Mouse (Mus musculus): ENCODE results near the gene Lrig1.

Lrig1 gene

DNA sequence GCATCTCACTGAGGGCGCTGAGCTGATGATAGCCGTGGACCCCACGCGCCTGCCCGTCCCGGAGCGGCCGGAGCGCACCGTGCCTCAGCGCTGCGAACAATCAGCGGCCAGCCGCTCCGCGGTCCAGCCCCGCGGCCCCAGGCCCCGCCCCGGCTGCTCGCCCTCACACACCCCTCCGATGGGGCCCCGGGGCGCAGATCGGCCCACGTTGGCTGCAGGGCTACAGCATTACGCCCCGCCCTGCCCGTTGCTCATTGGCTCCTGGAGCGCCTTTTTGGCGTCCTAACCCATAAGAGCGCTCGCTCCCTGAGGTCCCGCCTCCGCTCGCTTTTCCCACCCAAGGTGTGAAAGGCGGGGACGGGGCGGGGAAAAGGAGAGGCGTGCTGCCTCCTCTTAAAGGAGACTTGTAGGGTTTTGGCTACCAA, at the start of gene Lrig1:
Gene Lrig1, minus strand, starts transcription at position 92 of the 425 bp plus-strand sequence.
- peak; percentile 82 to 94 for DNase-seq (ENCODE audit: low spot score in 2 of 2)

DNA sequence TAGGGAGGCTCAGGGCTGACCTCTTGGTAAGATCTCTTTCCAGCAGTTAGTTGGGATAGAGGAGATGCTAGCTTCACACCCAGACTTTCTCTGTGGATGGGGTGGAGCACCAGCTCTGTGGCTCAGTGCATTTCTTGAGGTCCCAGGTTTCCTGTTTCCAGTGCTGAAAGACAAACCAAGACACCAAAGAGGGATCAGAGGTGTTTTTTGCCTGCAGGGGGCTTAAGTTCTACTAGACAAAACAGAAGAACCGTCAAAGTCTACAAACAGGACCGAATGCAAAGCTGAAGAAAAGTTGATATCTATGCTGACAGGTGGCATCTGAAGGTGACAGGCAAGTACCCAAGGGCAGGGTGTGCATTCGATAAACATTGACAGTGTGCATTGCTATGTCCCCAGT, 49.7 kb upstream of the Lrig1 start:
- DNase-seq (ENCODE audit: low spot score in 2 of 2): no peak

DNA sequence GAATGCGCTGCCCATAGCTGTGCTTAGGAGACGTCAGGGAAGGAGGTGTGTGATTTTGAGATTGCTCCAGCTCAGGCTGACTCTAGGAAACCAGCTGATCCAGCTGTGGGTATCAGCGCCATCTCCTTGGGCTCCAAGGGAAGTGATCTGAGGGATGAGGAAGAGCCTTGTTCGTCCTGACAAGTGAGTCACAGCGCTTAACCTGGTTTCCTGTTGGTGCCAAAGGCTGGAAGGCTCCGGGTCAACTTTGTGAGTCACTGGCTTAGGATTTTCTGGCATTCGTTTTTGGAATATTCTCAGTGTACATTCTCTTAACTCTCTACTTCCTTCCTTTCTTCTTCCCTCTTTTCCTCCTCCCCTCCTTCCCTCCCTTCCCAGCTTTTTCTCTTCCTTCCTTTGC, 48.4 kb upstream of the Lrig1 start:
- no peak for DNase-seq (ENCODE audit: low spot score in 2 of 2)

DNA sequence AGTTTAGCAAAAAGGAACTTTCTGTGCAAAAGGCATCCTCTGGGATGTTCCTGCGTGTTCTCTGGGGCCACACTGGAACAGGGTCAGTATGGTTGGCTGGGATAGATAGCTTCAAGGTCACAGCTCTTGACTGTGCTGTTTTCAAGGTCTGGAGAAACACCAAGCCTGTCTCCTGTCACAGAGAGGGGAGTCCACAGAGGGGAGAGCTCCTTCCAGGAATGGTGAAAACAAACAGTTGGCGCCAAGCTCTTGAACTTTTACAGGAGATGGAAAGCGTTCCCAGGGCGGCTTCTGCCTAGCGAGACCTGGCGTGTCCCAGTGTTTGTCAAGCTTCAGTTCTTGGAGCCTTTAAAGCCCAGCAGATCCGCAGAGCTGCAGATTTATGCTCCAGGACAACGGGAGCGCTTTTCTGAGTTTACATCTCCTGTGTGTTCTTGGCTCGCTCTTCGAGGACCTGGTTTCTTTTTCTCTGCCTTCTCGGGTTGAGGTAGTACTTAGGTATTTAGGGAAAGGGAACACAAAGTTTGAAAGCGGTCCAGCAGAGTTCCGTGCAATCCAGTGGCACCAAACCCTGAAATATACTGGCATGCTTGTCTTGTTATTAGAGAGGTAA, 40.3 kb upstream of the Lrig1 start:
- no peak for DNase-seq (ENCODE audit: low spot score in 2 of 2)

DNA sequence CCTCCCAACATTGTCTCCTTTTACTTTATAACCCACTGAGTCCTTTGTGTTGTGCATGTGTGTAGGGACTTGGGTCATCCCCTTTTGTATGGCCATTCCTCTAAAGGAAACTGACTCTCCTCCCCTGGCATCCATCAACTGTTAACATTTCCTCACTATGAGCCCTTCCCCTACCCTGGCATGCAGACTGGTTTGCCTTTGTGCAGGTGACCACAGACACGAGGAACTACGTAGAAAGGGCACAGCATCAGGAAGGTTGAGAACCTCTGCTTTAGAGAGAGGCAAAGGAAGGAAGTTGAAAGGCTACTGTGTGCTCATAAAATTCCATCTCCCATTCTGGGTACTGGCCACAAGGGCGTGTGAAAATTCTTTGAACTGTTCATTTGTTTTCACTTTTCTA, 38.7 kb upstream of the Lrig1 start:
- DNase-seq (ENCODE audit: low spot score in 2 of 2): no peak

DNA sequence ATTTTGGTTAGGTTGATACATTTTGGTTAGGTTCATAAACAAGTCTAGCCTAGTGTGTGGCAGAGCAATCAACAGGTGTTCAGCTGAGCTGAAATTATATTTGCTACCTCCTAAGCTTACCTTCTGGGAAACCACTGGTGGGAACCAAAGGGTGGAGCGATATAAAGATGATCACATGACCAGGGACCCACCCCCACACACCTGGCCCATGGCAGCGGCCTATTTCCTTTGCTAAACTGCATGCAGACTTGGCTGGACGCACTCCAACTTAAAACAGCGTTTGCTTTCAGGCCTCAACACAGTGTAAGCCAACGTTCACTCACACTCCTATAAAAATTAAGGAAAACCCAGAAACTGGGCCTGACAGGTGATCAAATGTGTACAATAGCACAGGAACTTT, 33.9 kb upstream of the Lrig1 start:
- no peak for DNase-seq (ENCODE audit: low spot score in 2 of 2)

DNA sequence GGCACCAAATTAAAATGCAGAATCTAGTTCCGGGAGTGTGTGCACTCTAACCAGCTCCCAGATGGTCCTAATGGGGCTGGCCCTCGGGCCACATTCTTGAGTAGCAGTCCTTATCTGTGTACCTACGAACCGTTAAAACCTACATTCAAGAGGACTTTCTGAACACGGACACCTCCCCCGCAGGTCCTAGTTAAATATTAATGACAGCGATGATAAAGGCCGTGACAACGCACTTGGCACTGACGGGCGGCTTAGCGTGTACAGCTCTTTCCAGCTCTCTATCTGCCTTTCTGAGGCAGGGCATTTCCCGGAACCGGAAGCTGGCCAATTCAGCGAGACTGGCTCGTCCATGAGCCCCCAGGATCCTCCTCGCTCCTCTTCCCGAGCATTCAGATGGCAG, 29.9 kb upstream of the Lrig1 start:
- DNase-seq (ENCODE audit: low spot score in 2 of 2): no peak

DNA sequence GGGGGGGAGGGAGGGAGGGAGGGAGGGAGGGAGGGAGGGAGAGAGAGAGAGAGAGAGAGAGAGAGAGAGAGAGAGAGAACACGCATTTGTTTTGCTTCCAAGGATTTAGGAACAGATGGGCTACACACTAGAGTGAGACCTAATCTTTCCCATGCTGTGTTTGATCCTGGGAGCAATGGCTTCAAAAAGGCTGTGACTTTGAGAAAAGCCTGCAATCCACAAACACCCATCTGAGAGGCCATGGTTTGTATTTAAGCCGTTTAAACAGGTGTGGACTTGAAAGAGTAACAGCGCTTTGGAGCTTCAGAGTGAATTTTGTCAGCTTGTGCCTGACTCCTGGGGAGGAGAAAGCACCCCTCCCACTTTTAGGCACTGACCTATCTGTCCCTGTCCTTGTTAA, 29.2 kb upstream of the Lrig1 start:
- no peak for DNase-seq (ENCODE audit: low spot score in 2 of 2)

DNA sequence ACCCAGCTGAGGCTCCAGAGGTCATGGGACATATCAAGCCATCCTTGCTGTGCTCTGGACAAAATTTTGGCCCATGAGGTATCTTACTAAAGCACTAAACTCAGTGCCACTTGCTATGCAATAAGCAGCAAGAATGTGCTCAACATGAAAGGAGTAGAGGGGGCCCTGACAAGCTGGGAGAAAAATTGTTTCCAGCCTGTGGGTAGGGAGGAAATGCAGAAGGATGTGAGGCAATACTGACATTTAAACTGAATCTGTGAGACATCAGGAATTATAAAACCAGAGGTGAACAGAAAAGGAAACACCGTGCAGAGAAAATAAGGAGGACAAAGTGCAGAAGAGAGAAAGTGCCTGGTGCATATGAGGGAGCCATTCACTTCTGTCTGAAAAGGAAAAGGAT, 24.7 kb upstream of the Lrig1 start:
- DNase-seq (ENCODE audit: low spot score in 2 of 2): no peak

DNA sequence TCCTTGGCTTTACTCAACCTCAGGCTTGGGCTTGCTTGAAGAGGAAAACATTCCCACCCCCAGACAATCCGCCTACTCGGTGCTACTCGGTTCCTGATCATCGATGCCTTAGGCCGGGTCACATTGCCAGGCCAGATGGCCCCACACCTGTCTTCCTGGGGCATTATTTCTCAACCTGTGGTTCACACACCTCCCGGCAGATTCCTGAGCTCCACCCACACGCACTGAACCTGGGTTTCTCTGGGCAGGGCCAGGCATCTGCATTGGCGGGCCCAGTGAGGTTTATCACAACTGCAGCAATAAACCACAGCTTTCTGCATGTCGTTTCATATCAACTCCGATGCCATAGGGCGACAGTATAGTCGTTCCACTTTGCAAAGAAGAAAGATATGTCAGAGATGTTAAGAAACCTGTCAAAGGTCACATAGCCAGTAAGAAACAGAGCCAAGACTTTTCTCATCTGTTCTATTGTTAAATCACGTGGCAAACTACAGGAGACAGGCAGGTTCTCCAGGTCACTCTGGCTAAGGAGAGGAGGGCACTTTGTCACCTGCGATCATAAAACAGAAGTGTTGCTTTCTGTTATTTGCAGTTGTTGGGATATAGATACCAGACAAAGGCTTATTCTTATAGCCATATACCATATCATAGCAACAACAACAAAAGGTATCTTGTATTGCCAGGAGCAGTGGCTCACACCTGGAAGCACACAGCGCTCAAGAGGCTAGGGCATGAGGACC, 18.8 kb upstream of the Lrig1 start:
- no peak for DNase-seq (ENCODE audit: low spot score in 2 of 2)

DNA sequence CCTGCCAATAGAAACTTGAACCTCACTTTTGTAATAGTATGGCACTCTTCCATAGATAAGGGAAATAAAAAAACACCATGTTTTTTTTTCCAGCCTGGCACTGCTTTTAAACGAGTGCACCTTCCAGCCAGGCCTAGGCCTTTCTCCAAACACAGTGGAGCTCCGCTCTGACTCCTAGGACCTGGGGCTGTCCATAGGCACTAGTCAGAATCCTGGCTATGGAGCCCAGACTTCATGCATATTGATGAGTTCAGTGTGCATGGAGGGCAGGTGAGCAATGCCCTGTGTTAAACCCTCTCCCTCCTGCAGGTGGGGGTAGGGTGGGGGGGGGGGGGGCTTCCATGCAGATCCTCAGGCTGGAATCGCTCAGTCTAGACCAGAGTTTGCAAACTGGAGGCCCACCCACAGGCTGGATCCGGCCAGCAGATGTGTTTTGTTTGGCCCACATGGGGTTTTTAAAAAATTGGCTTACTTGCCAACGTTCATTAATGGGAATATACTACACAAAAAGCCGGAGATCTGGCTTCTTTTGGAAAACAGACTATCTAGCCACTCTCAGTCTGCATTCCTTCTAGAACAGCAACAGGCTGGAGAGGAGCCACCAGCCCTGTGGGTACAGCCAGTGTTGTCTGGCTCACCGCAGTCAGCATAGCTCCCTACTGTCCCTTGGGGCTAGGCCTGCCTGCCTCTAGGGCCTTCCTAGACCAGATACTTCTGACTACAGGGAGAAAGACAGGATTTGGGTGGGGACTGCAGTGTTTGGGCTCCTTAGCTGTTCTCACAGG, 17.9 kb upstream of the Lrig1 start:
- DNase-seq (ENCODE audit: low spot score in 2 of 2): no peak

DNA sequence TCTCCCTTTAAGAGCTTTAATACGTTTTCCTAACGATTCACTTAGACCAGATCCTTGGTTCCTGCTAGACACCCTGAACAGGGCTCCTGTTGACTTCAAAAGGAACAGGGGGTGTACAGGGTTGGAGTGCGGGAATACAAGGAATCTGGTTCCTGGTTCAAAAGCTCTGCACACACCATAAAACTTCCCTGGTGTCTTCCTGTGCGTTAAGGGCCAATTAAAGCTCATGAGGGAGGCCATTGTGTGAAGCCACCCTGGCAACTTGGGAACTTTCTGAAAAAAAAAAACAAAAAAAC, 15.6 kb upstream of the Lrig1 start:
- no peak for DNase-seq (ENCODE audit: low spot score in 2 of 2)

DNA sequence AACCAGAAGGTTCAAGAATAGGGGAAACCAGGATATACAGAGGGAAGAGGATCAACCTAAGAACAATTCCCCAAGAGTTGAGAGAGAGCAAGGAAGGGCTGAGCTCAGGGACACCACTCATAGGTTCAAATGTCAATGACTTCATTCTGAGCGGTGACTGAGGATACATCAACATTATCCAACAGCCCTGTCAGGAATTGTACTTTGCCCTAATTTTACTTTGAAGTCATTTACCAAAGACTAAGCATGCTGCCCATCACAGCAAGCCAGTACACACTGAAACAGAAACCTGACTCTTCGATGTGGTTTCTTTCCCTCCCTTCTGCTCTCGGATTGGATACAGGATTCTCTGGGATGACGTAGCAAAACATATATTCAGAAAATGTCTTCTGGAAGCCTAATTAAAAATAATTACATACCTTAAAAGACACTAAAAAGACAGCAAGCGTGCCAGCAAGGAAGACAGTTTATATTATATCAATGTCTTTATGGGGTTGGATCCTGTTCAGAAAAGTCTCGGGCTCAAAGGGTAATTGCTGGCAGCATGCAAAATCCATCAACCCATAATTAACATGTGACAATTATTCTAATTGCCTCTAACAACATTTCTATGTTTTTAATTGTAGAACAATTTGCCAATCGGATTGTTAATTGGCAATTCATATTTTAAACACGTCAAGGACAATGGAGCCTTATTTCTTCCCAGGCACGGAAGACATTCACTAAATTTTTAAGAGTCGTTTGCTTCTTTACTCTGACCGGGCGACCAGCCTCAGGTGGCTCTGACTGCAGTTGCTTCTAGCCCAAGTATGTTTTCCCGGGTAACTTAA, 15.1 kb upstream of the Lrig1 start:
- no peak for DNase-seq (ENCODE audit: low spot score in 2 of 2)

DNA sequence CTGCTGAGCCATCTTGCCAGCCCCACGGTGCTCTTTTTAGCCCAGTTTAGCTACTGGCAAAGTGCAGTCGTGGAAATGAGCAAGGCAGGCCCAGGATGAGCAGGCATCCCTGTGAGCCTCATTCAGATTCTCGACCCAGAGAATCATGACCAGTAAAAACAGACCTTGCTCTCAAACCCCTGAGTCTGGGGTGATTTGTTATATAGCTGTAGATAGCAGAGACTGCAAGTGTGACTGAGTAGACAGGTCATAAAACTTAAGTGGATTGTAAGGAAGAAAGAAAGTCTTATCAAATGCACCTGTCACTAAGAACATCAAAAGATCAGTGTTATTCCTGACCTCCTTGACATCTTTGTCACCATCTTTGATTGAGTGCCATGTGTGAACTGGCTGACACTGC, 9.9 kb upstream of the Lrig1 start:
- DNase-seq (ENCODE audit: low spot score in 2 of 2): no peak

DNA sequence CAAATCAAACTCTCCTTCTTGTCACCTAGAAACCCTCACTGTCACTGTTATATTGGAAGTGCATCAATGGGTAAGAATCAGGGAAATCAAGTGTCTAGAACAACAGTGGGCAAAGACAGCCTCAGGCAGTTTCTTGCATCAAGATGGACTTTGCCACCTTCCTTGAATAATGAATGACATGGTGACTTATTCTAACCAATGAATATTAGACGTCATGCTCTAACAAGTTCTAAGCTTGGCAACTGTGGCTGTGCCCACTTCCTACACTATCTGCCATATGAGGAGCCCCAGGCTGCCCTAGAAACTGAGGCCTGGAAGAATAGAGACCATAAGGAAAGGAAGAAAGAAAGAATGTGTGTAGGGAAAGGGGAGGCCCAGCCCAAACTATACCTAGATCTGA, 9.2 kb upstream of the Lrig1 start:
- DNase-seq (ENCODE audit: low spot score in 2 of 2): no peak

DNA sequence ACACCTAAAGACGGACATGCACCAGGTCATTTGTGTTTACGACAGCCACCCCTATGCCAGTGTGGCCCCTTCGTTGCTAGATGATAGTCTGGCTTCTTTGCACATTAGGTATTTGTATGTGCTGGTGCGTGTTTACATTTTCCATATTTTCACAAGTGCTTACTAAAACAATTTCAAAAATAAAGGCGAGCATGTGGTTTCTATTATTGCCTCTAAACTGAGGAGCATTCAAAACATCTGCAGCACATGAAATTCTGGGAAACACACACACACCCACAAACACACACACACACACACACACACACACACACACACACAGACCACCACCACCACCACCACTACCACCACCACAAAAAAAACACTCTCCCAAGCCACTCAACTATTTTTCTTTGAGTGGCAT, 7.3 kb upstream of the Lrig1 start:
- no peak for DNase-seq (ENCODE audit: low spot score in 2 of 2)

DNA sequence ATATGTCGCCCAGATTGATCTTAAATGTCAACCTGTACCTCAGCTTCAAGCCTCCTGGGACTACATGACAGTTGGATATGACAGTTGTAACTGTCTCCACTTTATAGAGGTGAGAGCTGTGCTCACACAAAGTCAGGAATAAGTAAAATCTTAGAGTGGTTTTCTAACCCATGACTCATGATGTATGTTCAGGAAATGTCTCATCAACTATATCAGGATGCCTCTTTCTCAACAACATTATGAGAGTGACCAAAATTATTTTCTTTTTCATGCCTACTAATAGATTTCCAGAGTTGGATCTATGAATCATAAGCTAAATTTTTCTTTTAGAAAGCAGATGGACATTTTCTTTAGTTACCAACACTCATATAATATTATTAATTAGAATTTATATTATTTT, 6.0 kb upstream of the Lrig1 start:
- DNase-seq (ENCODE audit: low spot score in 2 of 2): no peak

DNA sequence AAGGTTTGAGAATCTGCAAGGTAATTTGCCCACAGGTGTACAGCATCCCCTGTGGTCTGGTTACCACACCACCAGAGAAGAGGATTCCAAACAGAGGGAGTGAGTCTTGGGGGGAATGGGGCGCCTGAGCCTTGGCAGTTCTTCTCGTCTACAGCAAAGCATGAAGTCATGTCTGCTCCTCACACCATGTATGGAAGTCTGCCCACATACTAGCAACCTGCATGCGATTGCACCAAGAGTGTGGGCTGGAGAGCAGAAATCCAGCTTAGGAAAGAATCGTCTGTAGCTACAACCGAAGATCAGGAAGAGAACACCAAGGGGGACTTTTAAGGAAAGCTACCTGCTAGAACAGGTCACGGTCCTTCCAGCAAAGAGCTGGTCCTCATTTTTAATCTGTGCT, 3.0 kb upstream of the Lrig1 start:
- DNase-seq (ENCODE audit: low spot score in 2 of 2): no peak

DNA sequence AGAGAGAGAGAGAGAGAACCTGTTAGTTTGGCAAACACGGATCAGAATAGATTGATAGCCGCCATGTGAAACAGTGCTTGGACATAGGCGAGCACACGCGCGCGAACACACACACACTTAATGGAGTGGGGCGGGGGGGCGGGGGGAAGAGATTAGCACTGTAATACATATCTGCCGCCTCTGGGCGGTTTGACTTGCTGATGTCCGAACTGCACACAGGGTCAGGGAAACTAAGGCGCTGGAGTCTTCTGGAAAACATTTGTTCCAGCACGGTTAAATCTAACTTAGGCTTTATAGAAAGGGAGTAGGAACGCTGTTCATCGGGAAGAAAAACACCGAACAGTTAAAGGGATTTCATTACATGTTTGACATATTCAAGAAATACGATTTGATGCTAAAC, 1.1 kb upstream of the Lrig1 start:
- no peak for DNase-seq (ENCODE audit: low spot score in 2 of 2)

DNA sequence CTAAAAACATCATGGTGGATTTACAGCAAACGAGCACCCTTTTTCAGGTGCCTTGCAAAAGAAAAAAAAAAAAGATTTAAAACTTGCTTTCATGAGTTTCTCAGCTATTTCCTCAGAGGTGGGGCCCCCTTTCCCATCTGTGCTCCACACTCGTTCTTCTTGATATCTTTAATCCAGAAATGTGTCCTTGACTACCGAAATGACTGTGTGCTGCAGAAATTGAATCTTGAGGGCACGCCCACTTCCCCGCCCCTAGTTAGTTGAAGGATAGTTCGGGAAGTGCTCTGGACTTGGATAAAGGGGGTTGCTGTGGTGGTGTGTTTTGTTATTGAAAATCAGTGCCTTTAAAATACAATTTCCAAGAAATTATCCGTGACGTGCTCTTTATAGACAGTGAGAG, 654 bp upstream of the Lrig1 start:
- DNase-seq (ENCODE audit: low spot score in 2 of 2): no peak

DNA sequence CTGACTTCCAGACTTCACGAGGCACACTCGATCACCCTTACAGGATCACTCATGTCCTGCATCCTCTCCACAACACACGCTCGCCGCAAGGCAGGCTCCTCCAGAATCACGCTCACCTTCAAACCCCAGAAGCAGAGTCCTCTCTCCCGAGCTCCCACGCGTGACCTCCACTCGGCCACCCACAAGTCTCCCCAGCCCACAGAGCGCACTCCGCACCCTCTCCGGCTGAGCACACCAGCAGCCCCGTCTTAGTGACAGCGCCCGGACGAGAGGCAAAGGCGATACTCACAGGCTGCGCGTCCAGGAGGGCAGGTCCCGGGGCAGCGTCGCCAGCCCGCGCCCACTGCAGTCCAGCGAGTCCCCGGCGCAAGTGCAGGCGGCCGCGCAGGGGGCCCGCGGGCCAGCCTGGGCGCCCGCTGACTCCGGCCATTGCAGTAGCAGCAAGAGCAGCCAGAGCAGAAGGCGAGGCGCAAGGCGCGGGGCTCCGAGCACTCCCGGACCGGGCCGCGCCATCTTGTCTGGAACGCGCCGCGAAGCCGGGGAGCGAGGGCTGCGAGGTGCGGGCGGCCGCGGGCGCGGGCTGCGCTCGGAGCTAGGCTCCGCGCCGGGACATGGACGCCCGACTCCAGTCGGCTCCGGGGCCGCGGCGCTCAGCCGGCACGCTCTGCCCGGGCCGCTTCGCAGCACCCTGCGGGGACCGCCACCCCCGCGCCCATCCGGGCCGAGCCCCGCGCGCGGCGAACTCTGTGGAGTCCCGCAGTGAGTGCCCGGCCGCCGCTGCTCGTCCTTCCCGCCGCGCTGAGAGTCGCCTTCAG, 578 bp downstream of the Lrig1 start:
- peak; percentile 12 to 19 for DNase-seq (ENCODE audit: low spot score in 2 of 2)

Data from frontal cortex, postnatal 25 days (tissue).